Mouse (Mus musculus): ENCODE results near the gene Gast.
A peak's percentile ranks its signal among the peaks of the same experiment; 100 is the strongest.
"Not testable (repeated sequence)": the region's sequence is repeated elsewhere in the genome, so short reads cannot be mapped to it uniquely, and the experiment has no call there.

The Gast gene

GRCm38 (mm10) chr11:100333944-100334457 is at the start of gene Gast:
Gene Gast, plus strand, starts transcription at chr11:100334407.
- DNase-seq (ENCODE audit: low spot score) = no peak

GRCm38 (mm10) chr11:100284988-100285387 is 49.2 kb upstream of the Gast start:
- no peak for DNase-seq (ENCODE audit: low spot score)

- peak; percentile 43 for DNase-seq (ENCODE audit: low spot score)
Measured at GRCm38 (mm10) chr11:100287024-100287423, 47.2 kb upstream of the Gast start.

GRCm38 (mm10) chr11:100288942-100289341 is 45.3 kb upstream of the Gast start:
- DNase-seq (ENCODE audit: low spot score) = peak; percentile 65

GRCm38 (mm10) chr11:100290235-100290634 is 44.0 kb upstream of the Gast start:
- no peak for DNase-seq (ENCODE audit: low spot score)

GRCm38 (mm10) chr11:100292884-100293283 is 41.3 kb upstream of the Gast start:
- DNase-seq (ENCODE audit: low spot score) = no peak

- DNase-seq (ENCODE audit: low spot score) = peak; percentile 80
Measured at GRCm38 (mm10) chr11:100295308-100295707, 38.9 kb upstream of the Gast start.

GRCm38 (mm10) chr11:100297801-100298200 is 36.4 kb upstream of the Gast start:
- peak; percentile 28 for DNase-seq (ENCODE audit: low spot score)

- peak; percentile 76 for DNase-seq (ENCODE audit: low spot score)
Measured at GRCm38 (mm10) chr11:100298274-100299036, 35.8 kb upstream of the Gast start.

- DNase-seq (ENCODE audit: low spot score) = peak; percentile 52
Measured at GRCm38 (mm10) chr11:100300293-100300692, 33.9 kb upstream of the Gast start.

- no peak for DNase-seq (ENCODE audit: low spot score)
Measured at GRCm38 (mm10) chr11:100301292-100301691, 32.9 kb upstream of the Gast start.

- no peak for DNase-seq (ENCODE audit: low spot score)
Measured at GRCm38 (mm10) chr11:100307900-100308299, 26.3 kb upstream of the Gast start.

GRCm38 (mm10) chr11:100308672-100309071 is 25.5 kb upstream of the Gast start:
- not testable (repeated sequence) for DNase-seq (ENCODE audit: low spot score)

GRCm38 (mm10) chr11:100311656-100312055 is 22.6 kb upstream of the Gast start:
- DNase-seq (ENCODE audit: low spot score) = no peak

GRCm38 (mm10) chr11:100312096-100312679 is 22.0 kb upstream of the Gast start:
- no peak for DNase-seq (ENCODE audit: low spot score)

- DNase-seq (ENCODE audit: low spot score) = no peak
Measured at GRCm38 (mm10) chr11:100313424-100313823, 20.8 kb upstream of the Gast start.

GRCm38 (mm10) chr11:100315439-100315838 is 18.8 kb upstream of the Gast start:
- no peak for DNase-seq (ENCODE audit: low spot score)

GRCm38 (mm10) chr11:100317826-100318380 is 16.3 kb upstream of the Gast start:
- no peak for DNase-seq (ENCODE audit: low spot score)

- no peak for DNase-seq (ENCODE audit: low spot score)
Measured at GRCm38 (mm10) chr11:100318529-100319451, 15.4 kb upstream of the Gast start.

- DNase-seq (ENCODE audit: low spot score) = peak; percentile 100
Measured at GRCm38 (mm10) chr11:100319492-100320171, 14.6 kb upstream of the Gast start, which contains the start of gene Eif1. Gene Eif1, plus strand, starts transcription at chr11:100319885.

GRCm38 (mm10) chr11:100320172-100320630 is 14.0 kb upstream of the Gast start:
- DNase-seq (ENCODE audit: low spot score) = peak; percentile 92
